Mouse (Mus musculus) lung, embryonic 16.5 days (tissue): ENCODE results near the gene Cep152. TPM values are rescaled to one million over a fixed set of nuclear protein-coding genes. Genes with fewer than 3 reads are reported as not detected.

Source experiments
- ATAC-seq: fragments of 200-750 bp; cut with Nextera tagmentation; 2 replicates; pipeline ENCODE4 v1.8.0; 2017; ENCODE audit warnings: low read depth, mild to moderate bottlenecking, moderate library complexity
- H3K27ac ChIP-seq: fragments of 300-500 bp; sonication (generic); 2 replicates; pipeline ENCODE4 v1.5.1; 2014; ENCODE audit warnings: mild to moderate bottlenecking, control low read depth, low read length
- H3K27me3 ChIP-seq: fragments of 300-500 bp; sonication (generic); 2 replicates; pipeline ENCODE4 v1.6.1; 2014; ENCODE audit warnings: low read depth, low read length, mixed read lengths; ENCODE audit not compliant: control insufficient read depth, insufficient read depth
- H3K36me3 ChIP-seq: fragments of 300-500 bp; sonication (generic); 2 replicates; pipeline ENCODE4 v1.6.1; 2014; ENCODE audit warnings: low read length; ENCODE audit not compliant: control insufficient read depth, insufficient read depth
- H3K4me1 ChIP-seq: fragments of 300-500 bp; sonication (generic); replicated peaks from 2 replicates; pipeline ENCODE4 v1.6.1; 2014; ENCODE audit warnings: low read length, mixed read lengths; ENCODE audit not compliant: control insufficient read depth, insufficient read depth
- H3K4me2 ChIP-seq: fragments of 300-500 bp; sonication (generic); 2 replicates; pipeline ENCODE4 v1.6.1; 2014; ENCODE audit warnings: low read depth, low read length, control low read depth
- H3K4me3 ChIP-seq: fragments of 300-500 bp; sonication (generic); 2 replicates; pipeline ENCODE4 v1.5.1; 2014; ENCODE audit warnings: mild to moderate bottlenecking, low read length, control low read depth
- H3K9ac ChIP-seq: fragments of 300-500 bp; sonication (generic); 2 replicates; pipeline ENCODE4 v1.6.1; 2014; ENCODE audit warnings: low read length, control low read depth
- H3K9me3 ChIP-seq: fragments of 300-500 bp; sonication (generic); 2 replicates; pipeline ENCODE4 v1.6.1; 2016; ENCODE audit warnings: low read length; ENCODE audit not compliant: control insufficient read depth
- WGBS: fragments of 180-500 bp; shearing (Covaris S2); extraction: QIAGEN DNeasy Blood & Tissue Kit; methylation state at CpG from one replicate; pipeline ENCODE4 v1.1.7; 2014; 5-methylcytosine and 5-hydroxymethylcytosine counted together
- polyA plus RNA-seq: library from polyadenylated mRNA; unstranded; fragments of >200 nt; fragmentation: Nextera tagmentation; extraction: Ambion mirVana; gene quantifications from 2 replicates; pipeline ENCODE4 v1.2.1, GENCODE M21; 2015

The Cep152 gene
- polyA plus RNA-seq, 1 experiment from 2014 or later, result 8.6 TPM

DNA sequence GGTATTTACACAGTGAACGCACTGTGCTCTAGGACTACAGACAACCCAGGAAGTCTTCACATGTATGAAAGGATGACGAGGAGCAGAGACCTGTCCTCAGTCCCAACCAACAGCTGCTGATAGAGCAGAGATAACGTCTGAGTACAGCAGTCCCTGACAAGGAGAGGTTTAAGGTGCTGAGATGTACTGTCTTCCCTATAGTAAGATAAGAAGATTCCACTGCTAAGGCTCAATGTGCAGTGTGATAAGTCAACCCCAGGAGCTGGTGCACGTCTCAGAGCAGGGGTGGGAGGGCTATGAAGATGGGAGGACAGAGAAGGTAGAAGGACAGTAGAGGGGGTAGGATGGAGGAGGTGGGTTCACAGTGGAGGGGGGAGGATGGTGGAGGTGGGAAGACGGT, 43.8 kb downstream of the Cep152 start:
- H3K4me3 ChIP-seq, result no peak overlapping the region
- no peak overlapping the region for H3K9ac ChIP-seq
- H3K36me3 ChIP-seq, result peaks cover 32% of the 10 kb centered on the region
- no peak overlapping the region for H3K4me2 ChIP-seq
- WGBS, result 75% methylated on average over 5 of the region's 5 CpGs
- H3K4me1 ChIP-seq, result no peaks in the 10 kb centered on the region
- no peak for ATAC-seq
- no peaks in the 10 kb centered on the region for H3K9me3 ChIP-seq
- H3K27me3 ChIP-seq, result no peaks in the 10 kb centered on the region
- no peak overlapping the region for H3K27ac ChIP-seq

DNA sequence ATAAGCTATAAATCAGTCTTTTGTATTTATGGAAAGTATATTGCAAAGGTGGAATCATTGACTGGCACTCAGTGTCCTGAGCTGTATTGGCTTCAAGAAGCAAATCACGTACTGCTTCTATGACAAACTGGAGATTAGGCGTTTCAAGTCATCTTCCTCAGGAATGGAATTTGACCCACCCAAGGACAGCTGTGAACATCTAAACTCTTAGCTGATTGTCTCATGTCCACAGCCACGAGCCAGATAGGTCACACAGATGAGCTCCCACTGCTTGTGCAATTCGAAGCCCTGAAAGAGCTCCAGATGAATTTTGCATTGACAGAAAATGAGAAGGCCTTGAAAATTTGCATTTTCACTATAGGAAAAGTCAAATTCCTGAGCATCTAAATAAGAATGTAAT, 47.2 kb downstream of the Cep152 start:
- Histone ChIP-seq H3K27me3 (no peaks in the 10 kb centered on the region), H3K4me2 (no peak overlapping the region), H3K27ac (no peak overlapping the region), H3K36me3 (peaks cover 40% of the 10 kb centered on the region), H3K9me3 (no peaks in the 10 kb centered on the region), H3K9ac (no peak overlapping the region), H3K4me3 (no peak overlapping the region), H3K4me1 (no peaks in the 10 kb centered on the region)
- WGBS, result 54% methylated on average over 4 of the region's 4 CpGs
- ATAC-seq, result no peak

DNA sequence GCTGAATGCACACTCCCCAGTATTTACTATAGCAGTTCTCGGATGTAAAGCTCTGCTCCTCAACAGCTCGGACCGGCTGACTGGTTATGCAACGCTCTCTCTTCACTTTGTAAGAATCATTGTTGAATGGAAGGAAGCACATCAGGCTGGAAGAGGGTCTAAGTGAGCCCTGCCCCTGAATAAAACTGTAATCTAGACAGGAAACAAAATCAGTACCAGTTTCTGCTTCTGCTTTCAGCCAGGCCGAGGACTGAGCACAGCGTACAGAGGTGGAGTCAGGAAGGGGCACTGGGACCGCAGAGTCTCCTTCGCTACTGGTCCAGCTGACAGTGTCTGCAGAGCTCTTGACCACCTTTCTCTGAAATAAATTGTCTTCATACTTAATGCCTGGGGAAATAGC, 48.4 kb downstream of the Cep152 start:
- Histone ChIP-seq H3K4me1 (no peaks in the 10 kb centered on the region), H3K4me3 (no peak overlapping the region), H3K9ac (no peak overlapping the region), H3K27ac (no peak overlapping the region), H3K4me2 (no peak overlapping the region), H3K36me3 (peaks cover 33% of the 10 kb centered on the region), H3K27me3 (no peaks in the 10 kb centered on the region), H3K9me3 (no peaks in the 10 kb centered on the region)
- WGBS, result 82% methylated on average over 8 of the region's 8 CpGs
- ATAC-seq, result no peak

DNA sequence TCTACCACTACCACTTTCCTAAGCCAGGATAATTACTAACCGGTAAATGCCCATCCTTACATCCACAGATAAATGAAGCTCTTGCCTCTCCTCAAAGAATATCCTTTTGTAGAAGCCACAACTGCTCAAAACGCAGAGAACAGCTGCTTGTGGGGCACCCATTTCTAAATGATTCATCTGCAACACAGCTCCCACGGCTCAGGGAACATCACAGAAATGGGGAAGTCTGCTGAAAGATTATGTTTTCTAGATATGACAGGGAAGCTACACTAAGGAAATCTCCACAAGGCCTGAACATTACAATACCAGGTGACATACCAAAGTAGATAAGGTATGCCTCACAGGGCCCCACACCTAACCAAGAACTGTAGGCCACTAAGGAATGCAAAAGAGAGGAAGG, 49.1 kb downstream of the Cep152 start:
- H3K4me1 ChIP-seq, result no peaks in the 10 kb centered on the region
- H3K27me3 ChIP-seq, result no peaks in the 10 kb centered on the region
- ATAC-seq, result no peak
- no peaks in the 10 kb centered on the region for H3K9me3 ChIP-seq
- WGBS, result 76% methylated on average over 3 of the region's 3 CpGs
- no peak overlapping the region for H3K4me2 ChIP-seq
- H3K27ac ChIP-seq, result no peak overlapping the region
- H3K9ac ChIP-seq, result no peak overlapping the region
- H3K4me3 ChIP-seq, result no peak overlapping the region
- peaks cover 32% of the 10 kb centered on the region for H3K36me3 ChIP-seq

DNA sequence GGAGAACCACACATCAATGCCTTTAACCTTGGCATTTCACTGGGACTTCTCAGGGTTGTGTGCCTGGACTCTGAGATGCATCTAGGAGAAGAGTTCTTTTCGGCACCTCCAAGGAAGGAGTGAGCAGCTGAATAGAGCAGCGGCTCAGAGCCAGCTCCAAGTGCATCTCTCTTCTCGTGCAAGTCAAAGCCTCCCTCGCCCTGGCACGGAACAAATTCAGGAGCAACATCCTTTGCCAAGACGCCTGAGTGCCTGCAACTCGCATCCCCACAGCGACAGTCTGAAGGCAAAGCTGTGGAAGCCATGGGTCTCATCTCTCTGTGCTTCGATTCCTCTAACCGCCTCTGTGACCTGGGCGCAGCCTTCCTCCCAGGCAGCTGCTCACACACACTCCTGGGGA, 61.0 kb downstream of the Cep152 start:
- Histone ChIP-seq H3K36me3 (peaks cover 2% of the 10 kb centered on the region; the same call in 1 of the 2 replicates), H3K4me3 (no peak overlapping the region), H3K9me3 (no peaks in the 10 kb centered on the region), H3K4me2 (no peak overlapping the region), H3K27ac (no peak overlapping the region), H3K9ac (no peak overlapping the region), H3K4me1 (no peaks in the 10 kb centered on the region), H3K27me3 (no peaks in the 10 kb centered on the region)
- no peak for ATAC-seq
- WGBS, result 82% methylated on average over 11 of the region's 11 CpGs

DNA sequence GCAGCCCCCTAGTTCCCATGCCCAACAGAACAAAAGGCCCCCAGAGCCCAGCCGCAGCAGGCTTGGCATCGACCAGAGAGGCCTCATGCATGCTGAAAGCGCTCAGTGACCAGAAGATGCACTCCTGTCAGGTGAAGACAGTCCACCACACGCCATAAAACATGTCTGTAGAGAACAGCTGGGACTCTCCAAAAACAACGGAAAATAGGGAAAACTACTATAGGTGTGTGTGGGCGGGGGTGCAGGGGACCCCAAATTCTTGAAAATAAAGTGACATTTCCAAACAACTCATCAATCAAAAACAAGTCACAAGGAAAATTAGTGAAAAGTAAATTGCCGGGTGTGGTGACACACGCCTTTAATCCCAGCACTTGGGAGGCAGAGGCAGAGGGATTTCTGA, 62.5 kb downstream of the Cep152 start:
- no peak overlapping the region for H3K4me3 ChIP-seq
- ATAC-seq, result no peak
- H3K27me3 ChIP-seq, result no peaks in the 10 kb centered on the region
- H3K27ac ChIP-seq, result no peak overlapping the region
- peaks cover 2% of the 10 kb centered on the region; the same call in 1 of the 2 replicates for H3K36me3 ChIP-seq
- WGBS, result 91% methylated on average over 8 of the region's 8 CpGs
- H3K4me2 ChIP-seq, result no peak overlapping the region
- H3K9me3 ChIP-seq, result no peaks in the 10 kb centered on the region
- no peak overlapping the region for H3K9ac ChIP-seq
- H3K4me1 ChIP-seq, result no peaks in the 10 kb centered on the region

DNA sequence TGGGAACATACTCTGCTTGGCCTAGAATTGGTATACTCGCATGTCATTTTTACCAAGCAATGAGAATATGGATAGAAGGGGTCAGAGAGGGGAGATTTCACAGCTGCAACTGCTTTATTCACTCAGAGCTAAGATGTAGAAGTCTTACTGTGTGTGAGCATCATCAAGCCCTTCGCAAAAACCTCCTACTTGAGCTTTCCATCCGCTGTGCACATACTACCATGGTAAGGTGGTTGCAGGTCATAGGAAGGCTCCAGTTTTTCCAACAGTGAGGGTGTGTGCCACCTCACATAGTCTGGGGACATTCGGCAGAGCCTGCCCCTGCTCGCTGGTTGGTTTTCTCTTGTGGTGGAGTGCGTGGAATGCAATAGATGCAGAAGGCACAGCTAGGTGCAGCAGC, 64.9 kb downstream of the Cep152 start:
- H3K4me1 ChIP-seq, result no peaks in the 10 kb centered on the region
- 89% methylated on average over 6 of the region's 6 CpGs for WGBS
- 0 out of 2 replicates have a peak, but pooled peaks cover 2% of the 10 kb centered on the region for H3K36me3 ChIP-seq
- H3K27ac ChIP-seq, result no peak overlapping the region
- no peak for ATAC-seq
- no peak overlapping the region for H3K4me2 ChIP-seq
- H3K9me3 ChIP-seq, result no peaks in the 10 kb centered on the region; the same call in 1 of the 2 replicates
- H3K4me3 ChIP-seq, result no peak overlapping the region
- no peaks in the 10 kb centered on the region for H3K27me3 ChIP-seq
- H3K9ac ChIP-seq, result no peak overlapping the region

DNA sequence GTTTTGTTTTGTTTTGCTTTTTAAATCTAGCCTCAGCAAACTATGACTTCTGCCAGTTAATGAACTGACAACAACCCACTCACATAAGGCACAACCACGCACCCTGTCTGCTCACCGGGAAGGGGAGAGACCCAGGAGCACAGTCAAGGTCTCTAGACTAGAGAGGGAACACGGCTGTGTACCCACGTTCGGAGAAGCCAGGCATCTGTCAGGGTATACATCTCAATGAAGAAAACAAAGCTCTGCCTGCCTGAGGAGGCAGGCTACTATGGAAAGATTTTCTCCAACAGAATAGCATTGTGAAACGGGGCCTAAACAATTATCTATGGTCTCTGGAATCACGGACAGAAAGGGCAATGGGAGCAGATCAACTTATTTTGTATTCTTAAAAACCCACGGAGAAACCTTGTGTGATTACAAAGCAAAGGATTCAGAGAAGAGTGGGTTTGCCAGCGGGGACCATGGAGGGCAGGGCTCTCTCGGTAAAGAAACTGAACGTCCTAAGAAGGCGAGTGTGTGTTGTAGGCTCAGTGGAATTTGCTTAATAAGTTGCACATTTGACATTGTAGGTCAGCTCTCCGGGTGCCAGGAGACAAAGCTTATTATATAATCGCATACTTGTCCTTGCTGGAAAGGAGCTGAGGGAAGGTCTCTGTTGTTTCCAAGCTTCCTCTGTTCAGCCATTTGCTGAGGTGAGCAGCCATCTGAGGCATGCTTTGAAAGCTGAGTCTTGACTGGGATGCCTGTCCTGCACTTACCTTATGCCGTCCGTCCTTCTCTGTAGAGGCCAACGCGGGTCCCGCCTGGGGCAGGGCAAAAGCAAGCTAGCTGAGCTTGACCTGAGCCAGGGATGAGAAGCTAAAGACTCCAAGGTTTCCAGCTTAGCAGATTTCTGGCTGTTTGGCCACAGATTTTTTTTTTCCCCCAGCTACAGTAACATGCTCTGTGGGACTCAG, 66.0 kb downstream of the Cep152 start:
- no peak for ATAC-seq
- H3K9ac ChIP-seq, result no peak overlapping the region
- no peaks in the 10 kb centered on the region for H3K27me3 ChIP-seq
- no peak overlapping the region for H3K4me3 ChIP-seq
- H3K4me1 ChIP-seq, result no peaks in the 10 kb centered on the region
- WGBS, result 69% methylated on average over 19 of the region's 19 CpGs
- H3K4me2 ChIP-seq, result no peak overlapping the region
- H3K36me3 ChIP-seq, result no peaks in the 10 kb centered on the region
- H3K9me3 ChIP-seq, result no peaks in the 10 kb centered on the region; the same call in 1 of the 2 replicates
- no peak overlapping the region for H3K27ac ChIP-seq

DNA sequence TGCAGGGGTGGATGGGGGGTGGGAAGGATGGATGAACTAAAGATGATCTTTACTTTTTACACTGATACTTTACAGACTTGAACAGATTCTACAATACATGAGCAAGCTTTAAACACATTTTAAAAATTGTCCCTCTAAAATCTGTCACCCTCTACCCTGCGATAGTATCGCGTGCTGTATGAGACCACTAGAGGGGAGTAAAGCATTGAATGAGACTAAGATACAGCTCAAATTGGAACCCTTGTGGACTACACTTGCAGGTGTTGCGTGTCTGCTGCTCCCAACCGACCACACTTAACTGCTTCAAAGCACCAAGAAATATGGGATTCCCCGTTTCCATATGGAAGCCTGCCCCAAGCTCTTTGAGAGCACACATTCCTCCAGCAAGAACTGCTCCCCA, 69.1 kb downstream of the Cep152 start:
- WGBS, result 76% methylated on average over 6 of the region's 6 CpGs
- Histone ChIP-seq H3K36me3 (no peaks in the 10 kb centered on the region), H3K9me3 (no peaks in the 10 kb centered on the region; the same call in 1 of the 2 replicates), H3K4me1 (no peaks in the 10 kb centered on the region), H3K4me2 (no peak overlapping the region), H3K27me3 (no peaks in the 10 kb centered on the region), H3K9ac (no peak overlapping the region), H3K4me3 (no peak overlapping the region), H3K27ac (no peak overlapping the region)
- no peak for ATAC-seq
